9 mouse cellular contexts compared by ENCODE assay signal in genomic region chr5:138090271-138090670, GRCm38 (mm10). TPM values are rescaled to one million over a fixed set of nuclear protein-coding genes. Genes with fewer than 3 reads are reported as not detected.
DNase-seq lines count a peak whose midpoint lies in the region; TF ChIP-seq lines count a peak whose summit lies in the region.
"Had no signal": no experiment of that assay in that cellular context is flagged by ENCODE, and none has a peak within 500 bp of the region (broad histone marks: within the 10 kb centered on the region; RNA-seq: fewer than 3 reads in every experiment).

No protein-coding gene starts in this region.

- peak; percentile 50 for TF ChIP-seq CTCF in gastrocnemius, adult 2 months (IDR thresholded peaks at IDR 0.05)

- H3K27ac ChIP-seq in gastrocnemius, adult 2 months: no peak overlapping the region

- H3K4me3 ChIP-seq in gastrocnemius, adult 2 months: no peak overlapping the region
- H3K4me3 ChIP-seq: erythroblast, embryonic 14.5 days had no signal

- intact Hi-C loops in gastrocnemius, adult 2 months (cut with DNase I): no loop called here

- DNase-seq in gastrocnemius, adult 2 months: no peak
- no peak for DNase-seq in gastrocnemius, postnatal 4 days (ENCODE audit: low spot score in 2 of 2)
- DNase-seq in retina, postnatal 1 day: peak; percentile 42
- no peak for DNase-seq in retina, embryonic 14.5 days (ENCODE audit: low spot score)
- DNase-seq in induced T-regulatory cell, adult 2 months (ENCODE audit: low read depth): peak; percentile 36
- peak; percentile 10 for DNase-seq in thymus, postnatal 25 days
- DNase-seq in layer of hippocampus, adult 11-12 months (ENCODE audit: low spot score): no peak
- DNase-seq in cerebellum, adult 11 months: no peak

RNA-seq across cellular contexts. Expression of gene Zkscan1, which starts 5.4 kb away (rescaled TPM):
- total RNA-seq in gastrocnemius, adult 2 months (2021): 10 to 100 TPM; 10.7 to 10.8 TPM
- 10 to 100 TPM; 18.7 to 19.4 TPM for total RNA-seq in gastrocnemius, postnatal 4 days (2021)

RNA-seq across cellular contexts. Expression of gene Zscan21, which starts 26.4 kb away (rescaled TPM):
- total RNA-seq in gastrocnemius, adult 2 months (2021): 10 to 100 TPM; 12.7 to 17.0 TPM
- 10 to 100 TPM; 19.6 to 23.0 TPM for total RNA-seq in gastrocnemius, postnatal 4 days (2021)

RNA-seq across cellular contexts. Expression of gene Smok3c, which starts 37.3 kb away (rescaled TPM):
- not detected for total RNA-seq in gastrocnemius, adult 2 months (2021)
- total RNA-seq in gastrocnemius, postnatal 4 days (2021): not detected

Comparison
In these comparisons a context has a peak if more than half of its experiments do, and no peak if none do; other contexts are left out.
1. DNase-seq: peak in retina, postnatal 1 day (single experiment), induced T-regulatory cell, adult 2 months (single experiment) and thymus, postnatal 25 days (single experiment); none in gastrocnemius, adult 2 months (single experiment), gastrocnemius, postnatal 4 days (0 of 2), retina, embryonic 14.5 days (single experiment), layer of hippocampus, adult 11-12 months (single experiment) and cerebellum, adult 11 months (single experiment).